Mouse (Mus musculus): ENCODE results near the gene Rbm3.
"Not testable (repeated sequence)": the region's sequence is repeated elsewhere in the genome, so short reads cannot be mapped to it uniquely, and the experiment has no call there.

DNA sequence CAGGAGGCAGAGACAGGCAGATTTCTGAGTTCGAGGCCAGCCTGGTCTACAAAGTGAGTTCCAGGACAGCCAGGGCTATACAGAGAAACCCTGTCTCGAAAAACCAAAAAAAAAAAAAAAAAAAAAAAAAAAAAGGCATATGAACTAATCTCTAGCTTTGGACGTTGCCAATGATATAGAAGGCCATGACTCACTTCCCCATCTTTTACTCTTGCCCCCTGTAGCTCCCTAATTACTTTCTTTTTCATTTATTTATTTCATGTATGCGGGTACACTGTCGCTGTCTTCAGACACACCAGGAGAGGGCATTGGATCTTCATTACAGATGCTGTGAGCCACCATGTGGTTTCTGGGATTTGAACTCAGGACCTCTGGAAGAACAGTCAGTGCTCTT is 54.7 kb downstream of the Rbm3 start:
- TF ChIP-seq CTCF (IDR thresholded peaks at IDR 0.05; ENCODE audit: low read depth, low read length); POLR2A (IDR thresholded peaks at IDR 0.05; ENCODE audit: extremely low read depth, insufficient read depth, low read length): not testable (repeated sequence)

Data from liver, adult 2 months (tissue).